Mouse (Mus musculus): Measurements from ENCODE around the gene Ccnd2.

Ccnd2 gene

GRCm38 (mm10) chr6:127152106-127152951 lies at the start of gene Ccnd2:
TSS of gene Ccnd2 (minus strand) at chr6:127152193.
- DNase-seq: peak; percentile 59

DNA sequence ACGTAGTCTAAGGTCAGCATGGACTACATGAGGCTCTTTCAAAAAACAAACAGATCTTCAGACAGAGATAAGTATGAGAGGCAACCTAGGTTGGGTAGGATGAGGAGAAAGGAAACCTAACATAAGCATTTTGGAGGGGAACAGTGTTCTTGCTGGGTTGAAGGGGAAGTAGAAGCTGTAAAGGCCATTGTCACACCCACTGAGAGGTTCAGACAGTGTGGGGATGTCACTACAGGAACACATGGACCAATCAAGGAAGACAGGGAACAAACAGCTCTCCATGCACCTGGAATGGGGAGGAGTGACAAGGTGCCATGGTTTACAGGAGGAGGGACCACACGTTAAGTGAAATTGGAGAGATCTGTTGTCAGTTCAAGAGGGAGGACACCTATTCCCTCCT lies 45.0 kb upstream of the Ccnd2 start:
- DNase-seq: no peak

GRCm38 (mm10) chr6:127181296-127181695 lies 29.3 kb upstream of the Ccnd2 start:
- no peak for DNase-seq

GRCm38 (mm10) chr6:127179056-127179759 lies 27.2 kb upstream of the Ccnd2 start:
- DNase-seq: peak; percentile 30

- DNase-seq: no peak
These were observed 26.0 kb upstream of the Ccnd2 start for GRCm38 (mm10) chr6:127177962-127178361.

DNA sequence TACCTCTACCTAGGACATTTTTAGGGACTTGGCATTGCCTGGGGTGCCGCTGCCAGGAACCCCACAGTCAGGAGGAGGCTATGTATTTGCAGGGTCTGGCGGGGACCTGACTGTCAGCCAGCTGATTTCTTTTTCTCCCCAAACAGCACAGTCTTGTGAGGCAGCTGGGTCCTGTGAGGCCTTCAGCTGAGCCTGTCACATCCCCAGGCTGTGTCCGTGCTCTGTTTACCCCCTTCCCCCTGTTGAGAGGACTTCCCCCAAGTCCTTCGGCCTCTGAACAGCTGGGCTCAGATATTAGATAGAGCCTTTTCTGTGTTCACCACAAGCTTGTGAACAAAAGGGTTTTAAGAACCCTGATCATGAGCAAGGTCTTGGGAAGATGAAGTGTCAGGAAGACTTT lies 25.4 kb upstream of the Ccnd2 start:
- no peak for DNase-seq

DNA sequence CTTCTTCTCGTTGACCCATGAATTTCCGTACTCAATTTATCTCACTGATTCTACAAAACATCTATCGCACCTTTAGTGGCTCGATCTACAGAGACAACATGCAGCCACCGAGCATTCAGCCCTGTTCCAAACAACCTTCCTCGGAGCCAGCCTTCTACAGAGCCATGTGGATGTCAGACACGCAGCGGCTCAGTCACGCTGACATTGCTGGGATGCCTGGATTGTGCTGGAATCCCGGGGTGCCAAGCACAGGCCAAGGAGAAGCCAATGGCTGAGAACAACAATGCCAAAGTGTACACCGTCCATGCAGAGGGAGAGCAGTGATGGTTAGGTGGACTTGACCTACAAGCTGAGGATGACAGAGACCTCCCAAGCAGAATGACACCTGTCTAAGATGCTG lies 20.5 kb upstream of the Ccnd2 start:
- DNase-seq: no peak

- DNase-seq: no peak
These were observed 18.7 kb upstream of the Ccnd2 start for GRCm38 (mm10) chr6:127170734-127171133.

GRCm38 (mm10) chr6:127165663-127166062 lies 13.7 kb upstream of the Ccnd2 start:
- DNase-seq: no peak

DNA sequence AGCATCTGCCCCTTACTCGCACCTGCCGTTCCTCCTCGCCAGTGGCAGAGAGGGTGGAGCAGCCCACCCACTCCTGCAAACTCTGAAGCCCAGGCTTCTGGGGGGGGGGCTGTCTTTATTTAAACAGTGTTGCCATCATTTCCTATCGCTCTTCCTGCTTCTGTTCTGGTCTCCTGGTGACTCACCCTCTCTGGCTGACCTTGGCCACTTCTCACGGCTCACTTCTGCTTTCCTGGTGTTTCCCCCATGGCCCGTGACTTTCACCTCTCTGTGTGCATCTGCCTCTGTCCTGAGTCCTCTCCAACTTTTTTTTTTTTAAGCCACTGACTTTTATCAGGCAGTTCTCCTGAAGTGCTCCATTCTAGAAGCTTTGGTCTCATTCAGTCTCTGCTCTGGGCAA lies 10.8 kb upstream of the Ccnd2 start:
- no peak for DNase-seq

DNA sequence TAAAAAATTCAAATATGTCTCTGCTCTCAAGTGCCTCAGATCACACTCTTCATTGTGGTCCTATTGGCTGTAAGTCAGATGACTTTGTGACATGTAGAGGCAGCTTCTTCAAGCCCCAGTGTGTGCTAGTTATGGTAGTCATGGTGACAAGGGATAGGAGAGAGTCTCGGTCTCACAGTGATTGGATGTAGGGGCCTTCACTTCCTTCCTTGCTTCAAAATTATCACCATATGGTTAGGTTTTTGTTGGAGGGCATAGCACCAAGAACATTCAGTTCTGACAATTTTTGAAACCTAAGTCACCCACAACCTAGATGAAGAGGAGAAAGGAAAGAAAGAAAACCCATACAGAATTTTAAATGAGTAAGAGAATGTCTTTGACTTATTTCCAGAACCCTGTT lies 5.3 kb upstream of the Ccnd2 start:
- DNase-seq: no peak

- DNase-seq: no peak
These were observed 3.5 kb upstream of the Ccnd2 start for GRCm38 (mm10) chr6:127155468-127155867.

GRCm38 (mm10) chr6:127154708-127155268 lies 2.8 kb upstream of the Ccnd2 start:
- DNase-seq: peak; percentile 55

- no peak for DNase-seq
These were observed 2.1 kb upstream of the Ccnd2 start for GRCm38 (mm10) chr6:127153972-127154707.

GRCm38 (mm10) chr6:127153296-127153800 lies 1.4 kb upstream of the Ccnd2 start:
- DNase-seq: no peak

GRCm38 (mm10) chr6:127151565-127152105 lies 358 bp downstream of the Ccnd2 start:
- DNase-seq: peak; percentile 41

- DNase-seq: peak; percentile 53
These were observed 1.1 kb downstream of the Ccnd2 start for GRCm38 (mm10) chr6:127150663-127151564.

DNA sequence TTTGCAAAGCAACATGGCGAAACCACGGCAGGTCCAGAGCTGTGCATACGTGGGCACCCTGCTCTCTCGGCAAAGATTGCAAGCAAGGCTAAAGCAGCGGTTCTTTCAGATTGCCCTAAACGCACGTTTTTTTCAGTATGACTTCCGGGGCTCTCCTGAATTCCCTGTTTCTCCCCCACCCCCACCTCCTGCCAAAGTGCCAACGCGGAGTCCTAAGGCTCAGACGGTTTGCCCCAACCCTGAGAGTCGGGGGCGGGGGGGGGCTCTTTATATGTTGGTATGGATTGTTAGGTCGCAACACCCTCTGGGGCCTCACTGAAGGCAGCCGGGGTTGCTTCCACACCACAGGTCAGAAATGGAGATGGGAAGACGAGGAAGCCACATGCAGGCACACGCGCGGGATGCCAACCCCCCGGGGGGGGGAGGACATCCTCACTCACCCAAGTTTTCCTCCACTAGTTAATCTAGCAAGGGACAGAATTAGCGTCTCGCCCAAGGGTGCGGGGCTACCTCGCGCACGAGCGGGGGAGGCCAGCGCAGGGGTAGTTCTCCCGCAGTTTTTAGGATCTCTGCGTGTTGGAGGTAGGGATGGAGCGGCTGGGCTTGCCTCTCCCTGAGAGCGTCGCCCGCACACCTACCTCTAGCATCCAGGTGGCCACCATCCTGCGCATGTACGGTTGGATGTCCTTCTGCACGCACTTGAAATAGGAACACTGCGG lies 1.9 kb downstream of the Ccnd2 start:
- DNase-seq: no peak

- DNase-seq: no peak
These were observed 2.6 kb downstream of the Ccnd2 start for GRCm38 (mm10) chr6:127149303-127149943.

Measured in right cerebral cortex, postnatal 4 days (tissue).